Mouse (Mus musculus) MEL (cell line): ENCODE data around the gene Fndc5. TPM values are rescaled to one million over a fixed set of nuclear protein-coding genes. Genes with fewer than 3 reads are reported as not detected.

Experiments used
- DNase-seq: peaks from one replicate; pipeline ENCODE4 v3.0.0; 2011; ENCODE audit warnings: low read depth, low spot score
- H3K27ac ChIP-seq: 2 replicates; pipeline ENCODE4 v1.5.1; 2012; ENCODE audit warnings: low read depth, mild to moderate bottlenecking, control low read depth, low read length, moderate library complexity; ENCODE audit not compliant: control insufficient read depth
- H3K27me3 ChIP-seq, 2 experiments: fragments of 150-350 bp in 1 of 2; sonication (generic) in 1 of 2; 2 replicates each; pipeline ENCODE4 v1.6.1; 2012; ENCODE audit warnings: low read length in 2 of 2, mild to moderate bottlenecking in 2 of 2, improper control_type of control experiment in 1 of 2, moderate library complexity in 1 of 2; ENCODE audit not compliant: insufficient read depth in 2 of 2, control insufficient read depth in 1 of 2
- H3K36me3 ChIP-seq, 2 experiments: 2 replicates each; pipeline ENCODE4 v1.6.1; 2012 to 2014; ENCODE audit warnings: low read length in 2 of 2, improper control_type of control experiment in 1 of 2, inconsistent platforms in 1 of 2, mild to moderate bottlenecking in 1 of 2; ENCODE audit not compliant: insufficient read depth in 2 of 2, control insufficient read depth in 1 of 2
- H3K4me1 ChIP-seq, 2 experiments: fragments of 150-350 bp in 1 of 2; sonication (generic) in 1 of 2; 2 replicates each; pipeline ENCODE4 v1.6.1; 2012; ENCODE audit warnings: low read length in 2 of 2, improper control_type of control experiment in 1 of 2, mild to moderate bottlenecking in 1 of 2; ENCODE audit not compliant: insufficient read depth in 2 of 2, control insufficient read depth in 1 of 2
- H3K4me3 ChIP-seq, 2 experiments: fragments of 150-350 bp in 1 of 2; sonication (generic) in 1 of 2; 2 replicates each; pipeline ENCODE4 v1.5.1; 2012; ENCODE audit warnings: low read depth in 2 of 2, low read length in 2 of 2, mild to moderate bottlenecking in 2 of 2, moderate library complexity in 2 of 2, control low read depth in 1 of 2, improper control_type of control experiment in 1 of 2; ENCODE audit not compliant: control insufficient read depth in 1 of 2, insufficient read depth in 1 of 2
- H3K79me2 ChIP-seq: 2 replicates; pipeline ENCODE4 v1.6.1; 2012; ENCODE audit warnings: mild to moderate bottlenecking, low read length, moderate library complexity; ENCODE audit not compliant: control insufficient read depth, poor library complexity, insufficient read depth
- H3K9ac ChIP-seq: 2 replicates; pipeline ENCODE4 v1.6.1; 2012; ENCODE audit warnings: low read depth, mild to moderate bottlenecking, control low read depth, low read length, moderate library complexity; ENCODE audit not compliant: control insufficient read depth, poor library complexity, severe bottlenecking
- H3K9me3 ChIP-seq: fragments of 150-350 bp; sonication (generic); replicated peaks from 2 replicates; pipeline ENCODE4 v1.6.1; 2012; ENCODE audit warnings: mild to moderate bottlenecking, low read length, improper control_type of control experiment, moderate library complexity; ENCODE audit not compliant: insufficient read depth
- BHLHE40 ChIP-seq: IDR thresholded peaks from 2 replicates; pipeline ENCODE4 v1.6.1; 2012; ENCODE audit warnings: low read depth, mild to moderate bottlenecking, inconsistent platforms, low read length, improper control_type of control experiment, borderline replicate concordance
- CHD1 ChIP-seq: IDR thresholded peaks from 2 replicates; pipeline ENCODE4 v1.6.1; 2012; ENCODE audit warnings: low read depth, mild to moderate bottlenecking, inconsistent platforms, low read length, improper control_type of control experiment
- CHD2 ChIP-seq: IDR thresholded peaks from 2 replicates; pipeline ENCODE4 v1.6.1; 2011; ENCODE audit warnings: low read length, improper control_type of control experiment
- CTCF ChIP-seq, 3 experiments: IDR thresholded peaks in 2 of 3; conservative IDR thresholded peaks in 1 of 3; 2 replicates each; pipeline ENCODE4 v1.5.1; 2011 to 2012; ENCODE audit warnings: low read length in 3 of 3, low read depth in 2 of 3, mild to moderate bottlenecking in 2 of 3, improper control_type of control experiment in 1 of 3, inconsistent platforms in 1 of 3, mixed read lengths in 1 of 3, moderate library complexity in 1 of 3; ENCODE audit not compliant: control insufficient read depth in 1 of 3, insufficient read depth in 1 of 3, poor library complexity in 1 of 3, severe bottlenecking in 1 of 3
- E2F4 ChIP-seq: IDR thresholded peaks from 2 replicates; pipeline ENCODE4 v1.6.1; 2011; ENCODE audit warnings: low read depth, low read length, improper control_type of control experiment, borderline replicate concordance
- EP300 ChIP-seq, 2 experiments: IDR thresholded peaks; 2 replicates each; pipeline ENCODE4 v1.6.1; 2011; ENCODE audit warnings: improper control_type of control experiment in 2 of 2, low read length in 2 of 2, low read depth in 1 of 2, mild to moderate bottlenecking in 1 of 2
- ETS1 ChIP-seq: IDR thresholded peaks from 2 replicates; pipeline ENCODE4 v1.6.1; 2012; ENCODE audit warnings: low read depth, mild to moderate bottlenecking, inconsistent platforms, low read length, improper control_type of control experiment, moderate library complexity
- JUND ChIP-seq: IDR thresholded peaks from 2 replicates; pipeline ENCODE4 v1.6.1; 2011; ENCODE audit warnings: low read depth, mild to moderate bottlenecking, improper control_type of control experiment, low read length
- KAT2A ChIP-seq: conservative IDR thresholded peaks from 2 replicates; pipeline ENCODE4 v1.6.1; 2012; ENCODE audit warnings: low read depth, low read length, improper control_type of control experiment, inconsistent platforms
- MAFK ChIP-seq: IDR thresholded peaks from 2 replicates; pipeline ENCODE4 v1.6.1; 2011; ENCODE audit warnings: low read depth, mild to moderate bottlenecking, low read length, improper control_type of control experiment, borderline replicate concordance
- MEF2A ChIP-seq: IDR thresholded peaks from 2 replicates; pipeline ENCODE4 v1.6.1; 2014; ENCODE audit warnings: low read depth, mild to moderate bottlenecking, inconsistent platforms, low read length, improper control_type of control experiment; ENCODE audit not compliant: poor library complexity, insufficient replicate concordance, severe bottlenecking; ENCODE audit errors: extremely low read depth
- MYB ChIP-seq: IDR thresholded peaks from 2 replicates; pipeline ENCODE4 v1.6.1; 2011; ENCODE audit warnings: mild to moderate bottlenecking, low read depth, low read length, improper control_type of control experiment
- MYC ChIP-seq: IDR thresholded peaks from 2 replicates; pipeline ENCODE4 v1.6.1; 2011; ENCODE audit warnings: low read depth, mild to moderate bottlenecking, low read length, improper control_type of control experiment, moderate library complexity
- NELFE ChIP-seq: IDR thresholded peaks from 2 replicates; pipeline ENCODE4 v1.6.1; 2011; ENCODE audit warnings: low read depth, low read length, improper control_type of control experiment
- POLR2A ChIP-seq, 2 experiments: IDR thresholded peaks; 2 replicates each; pipeline ENCODE4 v1.6.1; 2011 to 2012; ENCODE audit warnings: low read length in 2 of 2, mild to moderate bottlenecking in 2 of 2, control low read depth in 1 of 2, improper control_type of control experiment in 1 of 2, low read depth in 1 of 2, moderate library complexity in 1 of 2; ENCODE audit not compliant: control insufficient read depth in 1 of 2, insufficient read depth in 1 of 2, poor library complexity in 1 of 2
- RAD21 ChIP-seq: IDR thresholded peaks from 2 replicates; pipeline ENCODE4 v1.6.1; 2011; ENCODE audit warnings: mild to moderate bottlenecking, low read depth, low read length, improper control_type of control experiment
- SIN3A ChIP-seq: IDR thresholded peaks from 2 replicates; pipeline ENCODE4 v1.6.1; 2012; ENCODE audit warnings: low read length, improper control_type of control experiment, inconsistent platforms
- SMC3 ChIP-seq: IDR thresholded peaks from 2 replicates; pipeline ENCODE4 v1.6.1; 2011; ENCODE audit warnings: low read depth, low read length, improper control_type of control experiment
- USF1 ChIP-seq: IDR thresholded peaks from 2 replicates; pipeline ENCODE4 v1.6.1; 2014; ENCODE audit warnings: low read depth, mild to moderate bottlenecking, inconsistent platforms, low read length, improper control_type of control experiment, moderate library complexity
- USF2 ChIP-seq, 2 experiments: IDR thresholded peaks; 2 replicates each; pipeline ENCODE4 v1.6.1; 2011 to 2012; ENCODE audit warnings: improper control_type of control experiment in 2 of 2, low read length in 2 of 2, borderline replicate concordance in 1 of 2, inconsistent platforms in 1 of 2, low read depth in 1 of 2, mild to moderate bottlenecking in 1 of 2; ENCODE audit not compliant: insufficient read depth in 1 of 2
- ZC3H11A ChIP-seq: IDR thresholded peaks from 2 replicates; pipeline ENCODE4 v1.6.1; 2012; ENCODE audit warnings: low read depth, mild to moderate bottlenecking, inconsistent platforms, low read length, improper control_type of control experiment
- ZKSCAN1 ChIP-seq: IDR thresholded peaks from 2 replicates; pipeline ENCODE4 v1.6.1; 2012; ENCODE audit warnings: low read depth, mild to moderate bottlenecking, inconsistent platforms, low read length, improper control_type of control experiment, moderate library complexity
- ZMIZ1 ChIP-seq: IDR thresholded peaks from 2 replicates; pipeline ENCODE4 v1.6.1; 2012; ENCODE audit warnings: low read depth, mild to moderate bottlenecking, inconsistent platforms, low read length, improper control_type of control experiment, moderate library complexity
- ZNF384 ChIP-seq: IDR thresholded peaks from 2 replicates; pipeline ENCODE4 v1.6.1; 2012; ENCODE audit warnings: low read depth, mild to moderate bottlenecking, inconsistent platforms, low read length, improper control_type of control experiment
- polyA plus RNA-seq, 2 experiments: library from polyadenylated mRNA; stranded (reverse) in 1 of 2; unstranded in 1 of 2; fragments of >175 nt in 1 of 2; fragments of >200 nt in 1 of 2; gene quantifications; 2 replicates each; pipeline versions ENCODE4 v1.2.1 to v1.2.4; 2012; ENCODE audit warnings: low replicate concordance in 2 of 2, low read depth in 1 of 2; ENCODE audit not compliant: insufficient read length in 2 of 2, insufficient read depth in 1 of 2, missing spikeins in 1 of 2
- total RNA-seq: library from RNA; depleted of rRNA; stranded (reverse); fragments of 300-350 nt; gene quantifications from 2 replicates; pipeline ENCODE4 v1.2.3, GENCODE M21; 2012

Fndc5 gene
- total and polyA plus RNA-seq, 3 experiments: 15.8 to 123 (median 35.9) TPM

- H3K9ac ChIP-seq: no peak overlapping the region
- peak; percentile 25 for DNase-seq
- no peak overlapping the region for H3K27ac ChIP-seq
- no peaks in the 10 kb centered on the region for H3K27me3 ChIP-seq
- no peaks in the 10 kb centered on the region for H3K9me3 ChIP-seq
- H3K79me2 ChIP-seq: no peaks in the 10 kb centered on the region
- TF ChIP-seq ZNF384: no peak
- peak; percentile 55 for TF ChIP-seq RAD21
- TF ChIP-seq CTCF (IDR thresholded peaks at IDR 0.05 in 2 of 3, conservative IDR thresholded peaks at IDR 0.05 in 1 of 3; ENCODE audit: control insufficient read depth in 1 of 3, insufficient read depth in 1 of 3, low read depth in 2 of 3, low read length in 3 of 3, poor library complexity in 1 of 3, severe bottlenecking in 1 of 3): peak in 1 of 3 experiments; percentile 55; a peak in 2 of 6 replicates
- no peak for TF ChIP-seq CHD1
- no peak for TF ChIP-seq MEF2A
- no peak for TF ChIP-seq ZMIZ1
- no peak for TF ChIP-seq ZC3H11A
- no peak for TF ChIP-seq ZKSCAN1
- no peak for TF ChIP-seq USF2 (IDR thresholded peaks at IDR 0.05; ENCODE audit: borderline replicate concordance in 1 of 2, insufficient read depth in 1 of 2, low read depth in 1 of 2, low read length in 2 of 2)
- no peak for TF ChIP-seq SIN3A
- no peak for TF ChIP-seq MYB
- no peak for TF ChIP-seq ETS1
- TF ChIP-seq NELFE: no peak
- TF ChIP-seq JUND: no peak
- no peak for TF ChIP-seq BHLHE40
- TF ChIP-seq E2F4: no peak
- TF ChIP-seq POLR2A (IDR thresholded peaks at IDR 0.05; ENCODE audit: control insufficient read depth in 1 of 2, insufficient read depth in 1 of 2, low read depth in 1 of 2, low read length in 2 of 2, poor library complexity in 1 of 2): no peak
- TF ChIP-seq MYC: no peak
- TF ChIP-seq EP300 (IDR thresholded peaks at IDR 0.05; ENCODE audit: low read depth in 1 of 2, low read length in 2 of 2): no peak
- TF ChIP-seq SMC3: peak; percentile 41; the same call in 1 of the 2 replicates
- no peak for TF ChIP-seq MAFK
- TF ChIP-seq USF1: no peak
- no peak for TF ChIP-seq KAT2A
- TF ChIP-seq CHD2: no peak
- H3K4me3 ChIP-seq: no peak overlapping the region
- peaks cover 5 to 17% of the 10 kb centered on the region in 2 experiments for H3K36me3 ChIP-seq
- peaks cover 3% of the 10 kb centered on the region in 2 experiments; a peak in 2 of 4 replicates for H3K4me1 ChIP-seq
Measured at GRCm38 (mm10) chr4:129179560-129179959, 42.8 kb downstream of the Fndc5 start.
